Mouse (Mus musculus) heart, adult 8-10 months (tissue): ENCODE measurements around the gene Adamtsl3. TPM values are rescaled to one million over a fixed set of nuclear protein-coding genes. Genes with fewer than 3 reads are reported as not detected.

Experiments used
- DNase-seq: peaks from one replicate; pipeline ENCODE4 v3.0.0; 2022; ENCODE audit warnings: low spot score
- total RNA-seq, 4 experiments: library from RNA; stranded (reverse); gene quantifications; 2 replicates each; pipeline ENCODE4 v1.2.4; 2022

The Adamtsl3 gene
- total RNA-seq, 4 experiments from 2014 or later = 4.4 to 11.4 (median 6.6) TPM

GRCm38 (mm10) chr7:82361127-82361526, 25.6 kb downstream of the Adamtsl3 start:
- DNase-seq = no peak

- DNase-seq = no peak
Observed at GRCm38 (mm10) chr7:82364567-82364966, 29.1 kb downstream of the Adamtsl3 start.

GRCm38 (mm10) chr7:82366056-82366455, 30.6 kb downstream of the Adamtsl3 start:
- no peak for DNase-seq

- DNase-seq = no peak
Observed at GRCm38 (mm10) chr7:82366471-82366870, 31.0 kb downstream of the Adamtsl3 start.

- DNase-seq = no peak
Observed at GRCm38 (mm10) chr7:82368047-82368446, 32.6 kb downstream of the Adamtsl3 start.

GRCm38 (mm10) chr7:82370132-82370531, 34.6 kb downstream of the Adamtsl3 start:
- no peak for DNase-seq

GRCm38 (mm10) chr7:82371411-82371810, 35.9 kb downstream of the Adamtsl3 start:
- peak; percentile 62 for DNase-seq

- no peak for DNase-seq
Observed at GRCm38 (mm10) chr7:82378311-82378710, 42.8 kb downstream of the Adamtsl3 start.

- DNase-seq = peak; percentile 40
Observed at GRCm38 (mm10) chr7:82379765-82380164, 44.3 kb downstream of the Adamtsl3 start.

GRCm38 (mm10) chr7:82382843-82383535, 47.5 kb downstream of the Adamtsl3 start:
- DNase-seq = no peak

GRCm38 (mm10) chr7:82383536-82383848, 48.0 kb downstream of the Adamtsl3 start:
- DNase-seq = no peak

GRCm38 (mm10) chr7:82387121-82387520, 51.6 kb downstream of the Adamtsl3 start:
- no peak for DNase-seq

- DNase-seq = no peak
Observed at GRCm38 (mm10) chr7:82394435-82395186, 59.1 kb downstream of the Adamtsl3 start.

GRCm38 (mm10) chr7:82395239-82395638, 59.7 kb downstream of the Adamtsl3 start:
- DNase-seq = no peak

GRCm38 (mm10) chr7:82395751-82396512, 60.4 kb downstream of the Adamtsl3 start:
- no peak for DNase-seq

- no peak for DNase-seq
Observed at GRCm38 (mm10) chr7:82396869-82397268, 61.4 kb downstream of the Adamtsl3 start.

- no peak for DNase-seq
Observed at GRCm38 (mm10) chr7:82397632-82398031, 62.1 kb downstream of the Adamtsl3 start.

GRCm38 (mm10) chr7:82405466-82406045, 70.1 kb downstream of the Adamtsl3 start:
- DNase-seq = no peak

GRCm38 (mm10) chr7:82410966-82411365, 75.5 kb downstream of the Adamtsl3 start:
- DNase-seq = no peak

- no peak for DNase-seq
Observed at GRCm38 (mm10) chr7:82416653-82417052, 81.2 kb downstream of the Adamtsl3 start.

- no peak for DNase-seq
Observed at GRCm38 (mm10) chr7:82417053-82417452, 81.6 kb downstream of the Adamtsl3 start.
